Mouse (Mus musculus): ENCODE data around the gene Hist1h2bk. TPM values are rescaled to one million over a fixed set of nuclear protein-coding genes. Genes with fewer than 3 reads are reported as not detected.

The Hist1h2bk gene
- total and polyA plus RNA-seq, 3 experiments: 5.7 to 2,495 TPM; not detected in 1

DNA sequence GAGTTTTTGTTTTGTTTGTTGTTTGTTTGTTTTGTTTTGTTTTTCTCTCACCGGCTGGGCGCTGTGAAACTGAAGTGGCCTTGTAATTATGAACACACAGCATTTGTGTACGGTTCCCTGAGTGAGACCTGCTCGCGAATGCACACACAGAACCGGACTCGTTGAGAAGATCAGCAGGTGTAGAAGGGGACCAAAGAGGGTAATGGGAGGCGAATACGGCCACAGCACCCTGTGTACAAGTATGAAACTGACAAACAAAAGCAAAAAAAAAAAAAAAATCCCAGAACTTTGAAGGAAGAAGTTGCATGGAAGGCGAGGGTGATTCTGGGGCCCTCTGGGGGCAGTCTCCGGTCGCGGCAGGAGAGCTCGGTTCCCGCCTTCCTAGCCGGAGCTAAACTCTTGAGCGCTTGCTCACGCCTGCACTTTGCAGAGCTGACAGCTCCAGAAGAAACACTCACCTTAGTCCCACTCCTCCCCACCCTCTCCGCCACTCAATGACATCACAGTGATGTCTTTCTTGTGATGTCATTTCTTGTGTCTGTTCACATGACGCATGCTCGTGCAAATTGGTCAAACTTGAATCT is 40.2 kb upstream of the Hist1h2bk start (continued):
- no peak for TF ChIP-seq SIN3A (IDR thresholded peaks at IDR 0.05; ENCODE audit: low read length)
- TF ChIP-seq ZNF384 (IDR thresholded peaks at IDR 0.05; ENCODE audit: low read depth, low read length): peak; percentile 72
- TF ChIP-seq JUND (IDR thresholded peaks at IDR 0.05; ENCODE audit: low read depth, low read length): no peak
- TF ChIP-seq TAL1 (IDR thresholded peaks at IDR 0.05; ENCODE audit: low read length): no peak
- TF ChIP-seq MXI1 (IDR thresholded peaks at IDR 0.05; ENCODE audit: low read depth, low read length): no peak
- TF ChIP-seq POLR2AphosphoS2 (IDR thresholded peaks at IDR 0.05; ENCODE audit: low read length): no peak
- TF ChIP-seq ELF1 (IDR thresholded peaks at IDR 0.05; ENCODE audit: low read depth, low read length): no peak
- no peak for TF ChIP-seq SMC3 (IDR thresholded peaks at IDR 0.05; ENCODE audit: low read depth, low read length)
- TF ChIP-seq KAT2A (conservative IDR thresholded peaks at IDR 0.05; ENCODE audit: low read depth, low read length): no peak
- no peak for TF ChIP-seq HCFC1 (IDR thresholded peaks at IDR 0.05; ENCODE audit: low read depth, low read length)
- no peak for TF ChIP-seq TCF12 (IDR thresholded peaks at IDR 0.05; ENCODE audit: low read depth, low read length)
- TF ChIP-seq MYB (IDR thresholded peaks at IDR 0.05; ENCODE audit: low read depth, low read length): no peak
- TF ChIP-seq MAFK (IDR thresholded peaks at IDR 0.05; ENCODE audit: borderline replicate concordance, low read depth, low read length): no peak
- TF ChIP-seq MYC (IDR thresholded peaks at IDR 0.05; ENCODE audit: low read depth, low read length): no peak
- no peak for TF ChIP-seq POLR2A (IDR thresholded peaks at IDR 0.05; ENCODE audit: control insufficient read depth in 1 of 2, insufficient read depth in 1 of 2, low read depth in 1 of 2, low read length in 2 of 2, poor library complexity in 1 of 2)
- no peak for TF ChIP-seq ZC3H11A (IDR thresholded peaks at IDR 0.05; ENCODE audit: low read depth, low read length)
- no peak for TF ChIP-seq MEF2A (IDR thresholded peaks at IDR 0.05; ENCODE audit: extremely low read depth, insufficient replicate concordance, low read depth, low read length, poor library complexity, severe bottlenecking)

DNA sequence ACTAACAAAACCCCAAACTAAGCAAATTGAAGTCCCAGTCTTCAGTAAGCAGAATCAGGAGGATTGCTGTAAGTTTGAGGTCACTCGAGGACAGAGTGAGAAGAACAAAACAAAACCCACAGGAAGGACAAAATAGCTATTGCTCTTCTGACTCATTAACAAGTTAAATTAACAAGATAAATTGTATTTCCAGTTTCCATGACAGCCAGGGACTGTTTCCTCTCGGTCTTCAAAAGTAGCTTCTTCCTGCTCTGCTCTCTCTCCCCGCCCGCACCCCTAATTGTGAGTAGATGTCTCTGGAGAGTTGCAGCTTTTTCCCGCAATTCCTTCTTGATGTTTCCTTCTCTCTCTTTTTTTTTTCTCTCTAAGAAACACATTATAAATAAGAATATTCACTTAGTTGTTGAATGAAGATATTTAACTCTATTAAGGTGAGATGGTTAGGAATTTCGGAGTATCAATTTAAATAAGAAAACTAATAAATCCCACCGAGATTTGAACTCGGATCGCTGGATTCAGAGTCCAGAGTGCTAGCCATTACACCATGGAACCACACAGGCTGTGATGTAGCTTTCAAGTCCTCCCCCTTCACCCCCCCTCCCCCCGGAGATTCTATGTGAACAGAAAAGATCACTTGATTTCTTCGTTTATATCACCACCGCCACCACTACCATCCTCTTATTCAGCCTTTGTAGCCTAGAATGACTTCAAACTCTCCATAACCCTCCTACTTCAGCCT is 39.4 kb upstream of the Hist1h2bk start:
- peak; percentile 67; the same call in 1 of the 2 replicates for TF ChIP-seq MAFK (IDR thresholded peaks at IDR 0.05; ENCODE audit: borderline replicate concordance, low read depth, low read length)
- TF ChIP-seq MAZ (IDR thresholded peaks at IDR 0.05; ENCODE audit: low read depth, low read length): no peak
- TF ChIP-seq TBP (IDR thresholded peaks at IDR 0.05; ENCODE audit: low read depth, low read length): peak; percentile 99
- Histone ChIP-seq H3K9me3 (replicated peaks; ENCODE audit: insufficient read depth, low read length) (no peaks in the 10 kb centered on the region), H3K27ac (ENCODE audit: control insufficient read depth, low read depth, low read length) (no peak overlapping the region), H3K79me2 (ENCODE audit: control insufficient read depth, insufficient read depth, low read length, poor library complexity) (no peaks in the 10 kb centered on the region), H3K27me3 (ENCODE audit: control insufficient read depth in 1 of 2, insufficient read depth in 2 of 2, low read length in 2 of 2) (peaks cover 2 to 6% of the 10 kb centered on the region in 2 experiments; a peak in 3 of 4 replicates), H3K4me1 (ENCODE audit: control insufficient read depth in 1 of 2, insufficient read depth in 2 of 2, low read length in 2 of 2) (peaks cover 0 to 12% of the 10 kb centered on the region in 2 experiments; a peak in 1 of 4 replicates), H3K36me3 (ENCODE audit: control insufficient read depth in 1 of 2, insufficient read depth in 2 of 2, low read length in 2 of 2) (peaks cover 0 to 11% of the 10 kb centered on the region in 2 experiments; a peak in 2 of 4 replicates), H3K9ac (ENCODE audit: control insufficient read depth, low read depth, low read length, poor library complexity, severe bottlenecking) (peak overlapping the region; percentile 44), H3K4me3 (ENCODE audit: control insufficient read depth in 1 of 2, insufficient read depth in 1 of 2, low read depth in 2 of 2, low read length in 2 of 2) (peak overlapping the region; percentile 57 to 72)
- peak; percentile 83 for DNase-seq (ENCODE audit: low read depth, low spot score)

Measured in MEL (cell line).